Mouse (Mus musculus) E14TG2a.4 (cell line): Measurements from ENCODE around the gene Abhd2.

ENCODE experiments used
- CTCF ChIP-seq: conservative IDR thresholded peaks from 2 replicates; pipeline ENCODE4 v1.5.1; 2014; ENCODE audit warnings: low read length
- NANOG ChIP-seq: IDR thresholded peaks from 2 replicates; pipeline ENCODE4 v1.6.1; 2014; ENCODE audit warnings: borderline replicate concordance, low read length, mixed read lengths
- POU5F1 ChIP-seq: IDR thresholded peaks from 2 replicates; pipeline ENCODE4 v1.6.1; 2014; ENCODE audit warnings: low read length, borderline replicate concordance

GRCm38 (mm10) chr7:79226172-79226571, 46.8 kb upstream of the Abhd2 start:
- TF ChIP-seq CTCF, result no peak
- TF ChIP-seq NANOG, result no peak
- no peak for TF ChIP-seq POU5F1
